Mouse (Mus musculus) limb, embryonic 14.5 days (tissue): ENCODE results near the gene Zbed5. TPM values are rescaled to one million over a fixed set of nuclear protein-coding genes. Genes with fewer than 3 reads are reported as not detected.

Experiments
- ATAC-seq: fragments of 200-750 bp; cut with Nextera tagmentation; 2 replicates; pipeline ENCODE4 v1.8.0; 2017; ENCODE audit warnings: low read depth, moderate number of reproducible peaks, moderate TSS enrichment; ENCODE audit not compliant: low FRiP score
- DNase-seq: peaks from one replicate; pipeline ENCODE4 v3.0.0-alpha.2; 2015; ENCODE audit warnings: low spot score
- H3K27ac ChIP-seq: fragments of 300-500 bp; sonication (generic); replicated peaks from 2 replicates; pipeline ENCODE4 v1.5.1; 2014; ENCODE audit warnings: low read depth, mild to moderate bottlenecking, low read length, moderate library complexity, mixed read lengths
- H3K27me3 ChIP-seq: fragments of 300-500 bp; sonication (generic); 2 replicates; pipeline ENCODE4 v1.6.1; 2014; ENCODE audit warnings: low read length, mixed read lengths; ENCODE audit not compliant: control insufficient read depth, insufficient read depth
- H3K36me3 ChIP-seq: fragments of 300-500 bp; sonication (generic); 2 replicates; pipeline ENCODE4 v1.6.1; 2014; ENCODE audit warnings: mild to moderate bottlenecking, low read length, moderate library complexity, mixed read lengths; ENCODE audit not compliant: control insufficient read depth, insufficient read depth
- H3K4me1 ChIP-seq: fragments of 300-500 bp; sonication (generic); 2 replicates; pipeline ENCODE4 v1.6.1; 2014; ENCODE audit warnings: antibody characterized with exemption, low read length, mixed read lengths; ENCODE audit not compliant: control insufficient read depth, insufficient read depth
- H3K4me2 ChIP-seq: fragments of 300-500 bp; sonication (generic); replicated peaks from 2 replicates; pipeline ENCODE4 v1.6.1; 2014; ENCODE audit warnings: low read depth, mild to moderate bottlenecking, low read length, moderate library complexity; ENCODE audit not compliant: severe bottlenecking
- H3K4me3 ChIP-seq: fragments of 300-500 bp; sonication (generic); replicated peaks from 2 replicates; pipeline ENCODE4 v1.5.1; 2014; ENCODE audit warnings: low read length
- H3K9ac ChIP-seq: fragments of 300-500 bp; sonication (generic); 2 replicates; pipeline ENCODE4 v1.6.1; 2014; ENCODE audit warnings: mild to moderate bottlenecking, low read depth, low read length, moderate library complexity; ENCODE audit not compliant: severe bottlenecking
- H3K9me3 ChIP-seq: fragments of 300-500 bp; sonication (generic); 2 replicates; pipeline ENCODE4 v1.6.1; 2016; ENCODE audit warnings: low read length; ENCODE audit not compliant: control insufficient read depth
- POLR2A ChIP-seq: fragments of 200-500 bp; IDR thresholded peaks from 2 replicates; pipeline ENCODE4 v1.8.0; 2012; ENCODE audit warnings: inconsistent platforms, mild to moderate bottlenecking, moderate library complexity, borderline replicate concordance; ENCODE audit not compliant: insufficient read depth, insufficient read length; ENCODE audit errors: extremely low read depth
- WGBS: fragments of 180-500 bp; shearing (Covaris S2); extraction: QIAGEN DNeasy Blood & Tissue Kit; methylation state at CpG from one replicate; pipeline ENCODE4 v1.1.7; 2014; 5-methylcytosine and 5-hydroxymethylcytosine counted together
- polyA plus RNA-seq, 2 experiments: library from polyadenylated mRNA; depleted of rRNA in 1 of 2; stranded (reverse) in 1 of 2; unstranded in 1 of 2; fragments of >200 nt; fragmentation: Nextera tagmentation in 1 of 2; extraction: Ambion mirVana in 1 of 2; gene quantifications; 2 replicates each; pipeline versions ENCODE4 v1.2.1 to v1.2.3; 2012 to 2014

Gene Zbed5
- polyA plus RNA-seq, 2 experiments, result 8.2 to 9.1 TPM

DNA sequence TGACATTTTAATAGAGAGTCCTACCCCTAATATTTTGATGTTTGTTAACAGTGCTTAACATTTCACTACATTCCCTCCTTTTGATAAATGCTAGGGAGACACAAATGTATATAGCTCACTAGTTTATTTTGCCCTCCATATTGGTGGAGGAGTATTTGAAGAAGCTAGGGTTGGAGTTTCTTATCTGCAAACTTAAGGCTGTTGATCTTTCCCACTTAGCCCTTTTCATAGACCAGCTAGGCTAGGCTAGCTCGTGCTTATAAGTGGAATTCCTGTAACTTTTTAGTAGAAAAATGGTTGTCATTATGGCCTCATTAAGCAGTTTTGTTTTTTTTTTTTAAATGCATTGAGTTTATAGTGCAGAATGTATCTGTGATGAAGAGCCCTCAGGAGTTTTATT lies 47.9 kb downstream of the Zbed5 start:
- ATAC-seq (no peak), DNase-seq (no peak)
- H3K4me1 ChIP-seq, result no peaks in the 10 kb centered on the region
- no peaks in the 10 kb centered on the region for H3K27me3 ChIP-seq
- no peak overlapping the region for H3K4me2 ChIP-seq
- peaks cover 13% of the 10 kb centered on the region for H3K36me3 ChIP-seq
- WGBS, result 68% methylated on average over 1 of the region's 1 CpGs
- H3K9me3 ChIP-seq, result no peaks in the 10 kb centered on the region
- H3K9ac ChIP-seq, result no peak overlapping the region
- H3K27ac ChIP-seq, result no peak overlapping the region
- TF ChIP-seq POLR2A, result no peak
- no peak overlapping the region for H3K4me3 ChIP-seq

DNA sequence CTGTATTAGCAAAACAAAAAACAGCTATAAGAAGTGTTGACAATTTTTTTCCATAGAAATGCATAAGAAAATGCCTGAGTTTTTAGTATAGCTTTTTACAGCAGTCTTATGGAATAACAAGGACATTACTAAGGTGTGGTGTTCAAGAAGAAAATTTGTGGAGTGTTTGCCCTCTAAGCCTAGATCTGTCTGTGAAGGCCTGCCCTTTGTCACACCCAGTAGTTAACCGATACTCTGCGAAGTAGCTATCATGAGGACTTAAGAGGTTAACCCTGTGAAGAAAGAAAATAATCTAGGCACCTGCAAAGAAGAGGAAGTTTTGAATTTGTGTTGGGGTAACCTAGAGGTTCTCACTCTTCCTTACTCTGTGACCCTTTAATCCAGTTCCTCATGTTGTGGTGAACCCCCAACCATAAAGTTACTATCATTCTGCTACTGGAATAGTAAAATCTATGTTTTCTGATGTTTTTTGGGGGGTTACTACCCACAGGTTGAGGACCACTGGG lies 52.1 kb downstream of the Zbed5 start:
- H3K4me3 ChIP-seq, result no peak overlapping the region
- WGBS, result 94% methylated on average over 2 of the region's 2 CpGs
- no peaks in the 10 kb centered on the region for H3K9me3 ChIP-seq
- ATAC-seq, result no peak
- H3K4me2 ChIP-seq, result no peak overlapping the region
- H3K9ac ChIP-seq, result no peak overlapping the region
- peaks cover 13% of the 10 kb centered on the region for H3K36me3 ChIP-seq
- H3K27ac ChIP-seq, result no peak overlapping the region
- H3K27me3 ChIP-seq, result no peaks in the 10 kb centered on the region
- H3K4me1 ChIP-seq, result no peaks in the 10 kb centered on the region
- TF ChIP-seq POLR2A, result no peak
- DNase-seq, result no peak

DNA sequence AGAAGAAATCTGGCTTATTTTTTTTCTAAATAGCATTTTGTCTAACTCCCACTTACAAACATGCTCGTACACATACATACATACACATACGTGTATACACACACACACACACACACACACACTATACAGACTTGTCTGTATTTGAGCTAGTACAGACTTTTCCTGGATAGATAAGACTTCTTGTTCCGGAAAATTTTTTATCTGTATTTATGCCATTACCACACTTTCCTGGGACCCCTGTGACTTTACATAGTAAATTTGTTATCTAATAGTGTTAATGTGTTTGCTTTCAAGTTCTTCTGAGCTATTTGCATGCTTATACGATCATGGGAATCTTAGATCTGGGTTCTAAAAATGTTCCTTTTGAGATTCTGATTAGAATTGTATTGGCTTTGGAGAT lies 56.6 kb downstream of the Zbed5 start:
- TF ChIP-seq POLR2A, result no peak
- no peak overlapping the region for H3K4me3 ChIP-seq
- H3K4me1 ChIP-seq, result no peaks in the 10 kb centered on the region
- no peak overlapping the region for H3K9ac ChIP-seq
- DNase-seq (no peak), ATAC-seq (no peak)
- H3K27me3 ChIP-seq, result no peaks in the 10 kb centered on the region
- no peak overlapping the region for H3K27ac ChIP-seq
- H3K9me3 ChIP-seq, result no peaks in the 10 kb centered on the region
- no peak overlapping the region for H3K4me2 ChIP-seq
- peaks cover under 1% of the 10 kb centered on the region; the same call in 1 of the 2 replicates for H3K36me3 ChIP-seq
- 97% methylated on average over 4 of the region's 4 CpGs for WGBS

Other genes starting within 250 kb of the Zbed5 start
- 4.8 and 5.0 TPM in 2 replicates for gene Zfp11, start 225.6 kb upstream of the Zbed5 start, polyA plus RNA-seq (2012; rRNA removed)
- 3.8 and 4.6 TPM in 2 replicates for gene Zfp11, start 225.6 kb upstream of the Zbed5 start, polyA plus RNA-seq (2014; fragmentation: Nextera tagmentation; extraction: Ambion mirVana)
- not detected in 2 replicates for gene Sept14, start 187.2 kb upstream of the Zbed5 start, polyA plus RNA-seq (2012; rRNA removed)
- not detected in 2 replicates for gene Sept14, start 187.2 kb upstream of the Zbed5 start, polyA plus RNA-seq (2014; fragmentation: Nextera tagmentation; extraction: Ambion mirVana)
- 110 and 133 TPM in 2 replicates for gene Mrps17, start 180.2 kb upstream of the Zbed5 start, polyA plus RNA-seq (2012; rRNA removed)
- gene Mrps17, start 180.2 kb upstream of the Zbed5 start, polyA plus RNA-seq (2014; fragmentation: Nextera tagmentation; extraction: Ambion mirVana), result 201 and 209 TPM in 2 replicates
- gene Nipsnap2, start 170.7 kb upstream of the Zbed5 start, polyA plus RNA-seq (2012; rRNA removed), result 86.1 and 88.5 TPM in 2 replicates
- gene Nipsnap2, start 170.7 kb upstream of the Zbed5 start, polyA plus RNA-seq (2014; fragmentation: Nextera tagmentation; extraction: Ambion mirVana), result 114 and 117 TPM in 2 replicates
- gene Psph, start 108.3 kb upstream of the Zbed5 start, polyA plus RNA-seq (2012; rRNA removed), result 14.5 and 15.9 TPM in 2 replicates
- 28.5 and 34.1 TPM in 2 replicates for gene Psph, start 108.3 kb upstream of the Zbed5 start, polyA plus RNA-seq (2014; fragmentation: Nextera tagmentation; extraction: Ambion mirVana)
- gene Sumf2, start 48.7 kb upstream of the Zbed5 start, polyA plus RNA-seq (2012; rRNA removed), result 50.1 and 55.9 TPM in 2 replicates
- gene Sumf2, start 48.7 kb upstream of the Zbed5 start, polyA plus RNA-seq (2014; fragmentation: Nextera tagmentation; extraction: Ambion mirVana), result 53.8 and 61.3 TPM in 2 replicates
- gene Chchd2, start 8.3 kb upstream of the Zbed5 start, polyA plus RNA-seq (2012; rRNA removed), result 773 and 1,133 TPM in 2 replicates
- 901 and 959 TPM in 2 replicates for gene Chchd2, start 8.3 kb upstream of the Zbed5 start, polyA plus RNA-seq (2014; fragmentation: Nextera tagmentation; extraction: Ambion mirVana)
- gene Phkg1, start 2.8 kb downstream of the Zbed5 start, polyA plus RNA-seq (2012; rRNA removed), result 0.29 and 0.40 TPM in 2 replicates
- 0.21 TPM in 1 of 2 replicates, not detected in the other for gene Phkg1, start 2.8 kb downstream of the Zbed5 start, polyA plus RNA-seq (2014; fragmentation: Nextera tagmentation; extraction: Ambion mirVana)
- 4.3 and 4.5 TPM in 2 replicates for gene Nupr1l, start 12.8 kb downstream of the Zbed5 start, polyA plus RNA-seq (2012; rRNA removed)
- 2.6 and 3.1 TPM in 2 replicates for gene Nupr1l, start 12.8 kb downstream of the Zbed5 start, polyA plus RNA-seq (2014; fragmentation: Nextera tagmentation; extraction: Ambion mirVana)
- 35.7 and 41.8 TPM in 2 replicates for gene Vkorc1l1, start 46.2 kb downstream of the Zbed5 start, polyA plus RNA-seq (2012; rRNA removed)
- 25.8 and 26.1 TPM in 2 replicates for gene Vkorc1l1, start 46.2 kb downstream of the Zbed5 start, polyA plus RNA-seq (2014; fragmentation: Nextera tagmentation; extraction: Ambion mirVana)
- 37.2 and 43.5 TPM in 2 replicates for gene Gusb, start 107.3 kb downstream of the Zbed5 start, polyA plus RNA-seq (2012; rRNA removed)
- gene Gusb, start 107.3 kb downstream of the Zbed5 start, polyA plus RNA-seq (2014; fragmentation: Nextera tagmentation; extraction: Ambion mirVana), result 54.4 and 57.5 TPM in 2 replicates
- gene Asl, start 133.5 kb downstream of the Zbed5 start, polyA plus RNA-seq (2012; rRNA removed), result 21.5 and 24.5 TPM in 2 replicates
- 34.5 and 36.5 TPM in 2 replicates for gene Asl, start 133.5 kb downstream of the Zbed5 start, polyA plus RNA-seq (2014; fragmentation: Nextera tagmentation; extraction: Ambion mirVana)
- gene Crcp, start 133.6 kb downstream of the Zbed5 start, polyA plus RNA-seq (2012; rRNA removed), result 16.6 and 24.2 TPM in 2 replicates
- gene Crcp, start 133.6 kb downstream of the Zbed5 start, polyA plus RNA-seq (2014; fragmentation: Nextera tagmentation; extraction: Ambion mirVana), result 25.3 and 25.4 TPM in 2 replicates
- gene Tpst1, start 177.6 kb downstream of the Zbed5 start, polyA plus RNA-seq (2012; rRNA removed), result 59.3 and 68.2 TPM in 2 replicates
- gene Tpst1, start 177.6 kb downstream of the Zbed5 start, polyA plus RNA-seq (2014; fragmentation: Nextera tagmentation; extraction: Ambion mirVana), result 114 and 117 TPM in 2 replicates
- 5.5 and 7.7 TPM in 2 replicates for gene Kctd7, start 249.1 kb downstream of the Zbed5 start, polyA plus RNA-seq (2012; rRNA removed)
- gene Kctd7, start 249.1 kb downstream of the Zbed5 start, polyA plus RNA-seq (2014; fragmentation: Nextera tagmentation; extraction: Ambion mirVana), result 6.1 and 6.2 TPM in 2 replicates